Mouse (Mus musculus) olfactory bulb, adult 2 months (tissue): ENCODE data around the gene Sgk1. TPM values are rescaled to one million over a fixed set of nuclear protein-coding genes. Genes with fewer than 3 reads are reported as not detected.
"Not testable (repeated sequence)": the region's sequence is repeated elsewhere in the genome, so short reads cannot be mapped to it uniquely, and the experiment has no call there.

Source experiments
- H3K27ac ChIP-seq: fragments of 200-500 bp; 2 replicates; pipeline ENCODE4 v1.5.1; 2012; ENCODE audit warnings: low read depth, low read length; ENCODE audit not compliant: insufficient read depth
- H3K4me1 ChIP-seq: fragments of 200-500 bp; 2 replicates; pipeline ENCODE4 v1.6.1; 2012; ENCODE audit warnings: low read length; ENCODE audit not compliant: control insufficient read depth, insufficient read depth
- H3K4me3 ChIP-seq: fragments of 200-500 bp; 2 replicates; pipeline ENCODE4 v1.5.1; 2012; ENCODE audit warnings: mild to moderate bottlenecking, low read depth, low read length, moderate library complexity; ENCODE audit not compliant: insufficient read depth
- CTCF ChIP-seq: fragments of 200-500 bp; IDR thresholded peaks from 2 replicates; pipeline ENCODE4 v1.5.1; 2012; ENCODE audit warnings: low read depth, mild to moderate bottlenecking, low read length, moderate library complexity; ENCODE audit not compliant: insufficient read depth
- POLR2A ChIP-seq: fragments of 200-500 bp; IDR thresholded peaks from 2 replicates; pipeline ENCODE4 v1.6.1; 2012; ENCODE audit warnings: mild to moderate bottlenecking, low read depth, low read length, moderate library complexity; ENCODE audit not compliant: insufficient read depth
- WGBS: fragments of 180-500 bp; shearing (Covaris S2); methylation state at CpG from one replicate; pipeline ENCODE4 v1.1.7; 2018; 5-methylcytosine and 5-hydroxymethylcytosine counted together
- polyA plus RNA-seq: library from polyadenylated mRNA; stranded (reverse); fragments of >200 nt; gene quantifications from 2 replicates; pipeline ENCODE4 v1.2.4, GENCODE M21; 2012; ENCODE audit warnings: low replicate concordance; ENCODE audit not compliant: missing spikeins, insufficient read depth, insufficient read length

The Sgk1 gene
- polyA plus RNA-seq, 1 experiment = not detected

GRCm38 (mm10) chr10:22010088-22010818 lies 128.3 kb downstream of the Sgk1 start:
- no peaks in the 10 kb centered on the region for H3K4me1 ChIP-seq
- TF ChIP-seq POLR2A (no peak), CTCF (no peak; the same call in 1 of the 2 replicates)
- H3K4me3 ChIP-seq = no peak overlapping the region
- WGBS = 29% methylated on average over 19 of the region's 19 CpGs
- no peak overlapping the region for H3K27ac ChIP-seq

- no peak overlapping the region for H3K4me3 ChIP-seq
- TF ChIP-seq POLR2A = no peak
- TF ChIP-seq CTCF = no peak
- H3K27ac ChIP-seq = no peak overlapping the region
- peaks cover 2% of the 10 kb centered on the region; the same call in 1 of the 2 replicates for H3K4me1 ChIP-seq
- 51% methylated on average over 16 of the region's 16 CpGs for whole genome bisulfite sequencing
These were observed 135.6 kb downstream of the Sgk1 start for GRCm38 (mm10) chr10:22017469-22018159.

DNA sequence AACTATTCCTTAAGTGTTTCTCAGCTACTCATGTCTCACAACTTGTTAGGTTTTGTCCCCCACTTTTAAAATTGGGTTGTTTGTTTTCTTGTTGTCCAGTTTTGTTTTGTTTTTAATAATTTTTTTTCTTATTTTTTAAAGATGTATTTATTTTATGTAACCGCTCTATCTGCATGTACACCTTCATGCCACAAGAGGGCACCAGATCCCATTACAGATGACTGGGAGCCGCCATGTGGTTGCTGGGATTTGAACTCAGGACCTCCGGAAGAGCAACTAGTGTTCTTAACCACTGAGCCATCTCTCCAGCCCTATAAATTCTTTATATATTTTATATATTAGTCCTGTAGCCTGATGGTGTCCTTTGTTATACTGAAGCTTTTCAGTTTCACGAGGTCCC lies 136.6 kb downstream of the Sgk1 start:
- Histone ChIP-seq H3K4me3 (no peak overlapping the region), H3K4me1 (peaks cover 2% of the 10 kb centered on the region; the same call in 1 of the 2 replicates), H3K27ac (no peak overlapping the region)
- WGBS = 95% methylated on average over 4 of the region's 4 CpGs
- TF ChIP-seq POLR2A (no peak), CTCF (no peak)

DNA sequence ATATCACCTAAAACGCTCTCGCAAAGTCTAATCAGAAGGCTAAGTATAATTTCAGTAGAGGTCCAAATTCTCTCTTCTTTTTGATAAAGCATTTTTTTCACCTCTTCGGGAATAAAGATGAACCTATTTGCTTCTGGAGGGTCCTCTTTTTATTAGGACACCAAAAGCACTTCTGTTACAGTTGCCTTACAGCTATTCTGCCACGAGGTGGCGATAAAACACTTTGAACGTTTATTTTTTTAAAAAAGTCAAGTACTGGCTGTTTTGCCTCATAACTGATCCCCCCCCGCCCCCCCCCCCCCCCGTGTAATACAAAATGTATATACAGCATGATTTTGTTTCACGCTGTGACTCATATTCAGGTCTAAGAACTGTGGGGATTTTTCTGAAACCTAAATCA lies 152.3 kb downstream of the Sgk1 start:
- H3K4me3 ChIP-seq = no peak overlapping the region
- 12% methylated on average over 9 of the region's 9 CpGs for WGBS

GRCm38 (mm10) chr10:22036256-22036655 lies 154.3 kb downstream of the Sgk1 start:
- 6% methylated on average over 3 of the region's 3 CpGs for WGBS
- H3K4me3 ChIP-seq, H3K27ac ChIP-seq, H3K4me1 ChIP-seq: not testable (repeated sequence)

More for the DNA sequence above, 152.3 kb downstream of the Sgk1 start:
- Histone ChIP-seq H3K27ac (no peak overlapping the region), H3K4me1 (no peaks in the 10 kb centered on the region)
- TF ChIP-seq POLR2A (no peak), CTCF (no peak)

Other genes with a start within 250 kb of the Sgk1 start
- gene 4930444G20Rik, start 185.9 kb downstream of the Sgk1 start, polyA plus RNA-seq = not detected in 2 replicates